Mouse (Mus musculus) liver, embryonic 14.5 days (tissue): ENCODE results near the gene Otogl.

Source experiments
- CTCF ChIP-seq: IDR thresholded peaks from 2 replicates; pipeline ENCODE4 v1.5.1; 2016; ENCODE audit warnings: antibody characterized with exemption, low read depth, control low read depth
- EP300 ChIP-seq: IDR thresholded peaks from 2 replicates; pipeline ENCODE4 v1.6.1; 2016; ENCODE audit warnings: antibody characterized with exemption, low read depth

- TF ChIP-seq CTCF (no peak), EP300 (no peak)
Observed at GRCm38 (mm10) chr10:107753471-107753870, 158.5 kb downstream of the Otogl start.
